Mouse (Mus musculus) embryonic fibroblast, embryonic 13.5 days (primary cell): ENCODE results near the gene Arl8b.

Experiments used
- CTCF ChIP-seq: IDR thresholded peaks from 2 replicates; pipeline ENCODE4 v1.5.1; 2011; ENCODE audit warnings: mild to moderate bottlenecking, control low read depth, low read length, moderate library complexity, borderline replicate concordance; ENCODE audit not compliant: insufficient read depth
- POLR2A ChIP-seq: IDR thresholded peaks from 2 replicates; pipeline ENCODE4 v1.6.1; 2011; ENCODE audit warnings: low read depth, mild to moderate bottlenecking, control low read depth, low read length, moderate library complexity

DNA sequence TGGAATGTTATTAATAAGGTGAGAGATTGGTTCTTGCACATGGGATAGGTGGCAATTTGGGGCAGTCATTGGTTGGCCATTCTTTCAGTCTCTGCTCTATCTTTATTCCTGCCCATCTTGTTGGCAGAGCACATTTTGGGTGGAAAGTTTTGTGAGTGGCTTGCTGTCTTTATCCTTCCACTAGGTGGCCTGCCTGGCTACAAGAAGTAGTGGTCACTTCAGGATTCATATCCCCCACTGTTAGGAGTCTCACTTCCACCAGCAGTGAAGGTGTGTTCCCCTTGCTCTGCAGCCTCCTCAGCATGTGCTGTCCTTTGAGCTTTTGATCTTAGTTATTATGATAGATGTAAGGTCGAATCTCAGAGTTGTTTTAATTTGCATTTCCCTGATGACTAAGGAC lies 25.9 kb downstream of the Arl8b start:
- TF ChIP-seq CTCF (no peak), POLR2A (no peak)
